9 mouse cellular contexts compared by ENCODE assay signal in genomic region chr11:78497071-78497541, GRCm38 (mm10). TPM values are rescaled to one million over a fixed set of nuclear protein-coding genes. Genes with fewer than 3 reads are reported as not detected.
A peak's percentile ranks its signal among the peaks of the same experiment; 100 is the strongest.
DNase-seq lines count a peak whose midpoint lies in the region; ATAC-seq lines count a peak whose summit lies in the region.
"Had no signal": no experiment of that assay in that cellular context is flagged by ENCODE, and none has a peak within 500 bp of the region (broad histone marks: within the 10 kb centered on the region; RNA-seq: fewer than 3 reads in every experiment).

No protein-coding gene starts in this region.

- WGBS in heart, embryonic 12.5 days, result under 1% methylated on average over 44 of the region's 44 CpGs
- WGBS in embryonic facial prominence, embryonic 15.5 days, result under 1% methylated on average over 44 of the region's 44 CpGs
- WGBS in intestine, embryonic 15.5 days, result under 1% methylated on average over 44 of the region's 44 CpGs
- 2% methylated on average over 44 of the region's 44 CpGs for WGBS in liver, embryonic 15.5 days (ENCODE audit: insufficient replicate concordance)

- DNase-seq in heart, adult 18-20 months, result no peak
- peak; percentile 38 for DNase-seq in ZHBTc4 (ENCODE audit: low read depth, low spot score)
- DNase-seq in right cerebral cortex, postnatal 14 days, result peak; percentile 52

- H3K4me3 ChIP-seq in heart, embryonic 12.5 days, result peak overlapping the region; percentile 57
- peak overlapping the region; percentile 53 for H3K4me3 ChIP-seq in embryonic facial prominence, embryonic 15.5 days (replicated peaks)
- H3K4me3 ChIP-seq in intestine, embryonic 15.5 days (replicated peaks), result peak overlapping the region; percentile 50
- H3K4me3 ChIP-seq in liver, embryonic 15.5 days (replicated peaks), result peak overlapping the region; percentile 47

- no peaks in the 10 kb centered on the region for H3K9me3 ChIP-seq in heart, embryonic 12.5 days (replicated peaks)
- H3K9me3 ChIP-seq in embryonic facial prominence, embryonic 15.5 days (replicated peaks), result no peaks in the 10 kb centered on the region
- H3K9me3 ChIP-seq in intestine, embryonic 15.5 days, result no peaks in the 10 kb centered on the region
- H3K9me3 ChIP-seq in liver, embryonic 15.5 days (replicated peaks), result no peaks in the 10 kb centered on the region

- no peak overlapping the region for H3K27ac ChIP-seq in heart, embryonic 12.5 days (ENCODE audit: poor library complexity, severe bottlenecking)
- 0 out of 2 replicates have a peak overlapping the region, but pooled peaks have one; percentile 44 for H3K27ac ChIP-seq in embryonic facial prominence, embryonic 15.5 days (replicated peaks)
- H3K27ac ChIP-seq in intestine, embryonic 15.5 days, result no peak overlapping the region
- no peak overlapping the region for H3K27ac ChIP-seq in liver, embryonic 15.5 days (replicated peaks)

- ATAC-seq in heart, embryonic 12.5 days (ENCODE audit: insufficient number of reproducible peaks, low FRiP score), result no peak
- ATAC-seq in embryonic facial prominence, embryonic 15.5 days (ENCODE audit: insufficient number of reproducible peaks, low FRiP score, low TSS enrichment, low read depth), result no peak
- peak; percentile 35 for ATAC-seq in intestine, embryonic 15.5 days
- ATAC-seq in liver, embryonic 15.5 days (ENCODE audit: insufficient read depth), result no peak
- ATAC-seq in megakaryocyte progenitor cell, adult 5-6 weeks (replicated peaks; ENCODE audit: poor library complexity), result no peak

- no peaks in the 10 kb centered on the region for H3K36me3 ChIP-seq in heart, embryonic 12.5 days
- no peaks in the 10 kb centered on the region for H3K36me3 ChIP-seq in embryonic facial prominence, embryonic 15.5 days
- H3K36me3 ChIP-seq in intestine, embryonic 15.5 days, result no peaks in the 10 kb centered on the region
- H3K36me3 ChIP-seq in liver, embryonic 15.5 days (replicated peaks), result no peaks in the 10 kb centered on the region

- peak overlapping the region; percentile 35; the same call in 1 of the 2 replicates for H3K9ac ChIP-seq in heart, embryonic 12.5 days
- peak overlapping the region; percentile 2; the same call in 1 of the 2 replicates for H3K9ac ChIP-seq in embryonic facial prominence, embryonic 15.5 days
- H3K9ac ChIP-seq in intestine, embryonic 15.5 days, result peak overlapping the region; percentile 43
- no peak overlapping the region for H3K9ac ChIP-seq in liver, embryonic 15.5 days

- H3K4me2 ChIP-seq in heart, embryonic 12.5 days, result peak overlapping the region; percentile 97
- H3K4me2 ChIP-seq in embryonic facial prominence, embryonic 15.5 days (replicated peaks), result peak overlapping the region; percentile 93
- H3K4me2 ChIP-seq in intestine, embryonic 15.5 days (replicated peaks), result peak overlapping the region; percentile 98
- H3K4me2 ChIP-seq in liver, embryonic 15.5 days, result peak overlapping the region; percentile 69

- H3K4me1 ChIP-seq in heart, embryonic 12.5 days (replicated peaks), result peaks cover 13% of the 10 kb centered on the region
- H3K4me1 ChIP-seq in embryonic facial prominence, embryonic 15.5 days, result peaks cover 18% of the 10 kb centered on the region
- H3K4me1 ChIP-seq in intestine, embryonic 15.5 days (replicated peaks), result peaks cover 10% of the 10 kb centered on the region; the same call in 1 of the 2 replicates
- peaks cover 18% of the 10 kb centered on the region for H3K4me1 ChIP-seq in liver, embryonic 15.5 days (replicated peaks)

- peaks cover 87% of the 10 kb centered on the region for H3K27me3 ChIP-seq in heart, embryonic 12.5 days (replicated peaks)
- peaks cover 58% of the 10 kb centered on the region for H3K27me3 ChIP-seq in embryonic facial prominence, embryonic 15.5 days
- H3K27me3 ChIP-seq in intestine, embryonic 15.5 days (replicated peaks), result peaks cover 23% of the 10 kb centered on the region
- H3K27me3 ChIP-seq in liver, embryonic 15.5 days, result peaks cover 86% of the 10 kb centered on the region

RNA-seq across cellular contexts. Expression of gene Sarm1, which starts 0.4 kb away (rescaled TPM):
- polyA plus RNA-seq in heart, embryonic 12.5 days (2016; fragmentation: Nextera tagmentation; extraction: Ambion mirVana), result 0.31 and 0.40 TPM in 2 replicates
- under 1 TPM; 0.45 to 0.59 TPM for total RNA-seq in heart, adult 18-20 months (2021)
- polyA plus RNA-seq in embryonic facial prominence, embryonic 15.5 days (2015; fragmentation: Nextera tagmentation; extraction: Ambion mirVana), result 2.3 and 2.5 TPM in 2 replicates
- polyA plus RNA-seq in intestine, embryonic 15.5 days (2015; fragmentation: Nextera tagmentation; extraction: Ambion mirVana), result 2.1 and 2.7 TPM in 2 replicates
- 0.17 and 0.20 TPM in 2 replicates for polyA plus RNA-seq in liver, embryonic 15.5 days (2015; fragmentation: Nextera tagmentation; extraction: Ambion mirVana)
- total RNA-seq in megakaryocyte progenitor cell, adult 5-6 weeks (2015), result 0.17 and 0.24 TPM in 2 replicates
- 0.08 TPM in 1 of 2 replicates, not detected in the other for total RNA-seq in megakaryocyte progenitor cell, adult 5-6 weeks (2017)

RNA-seq across cellular contexts. Expression of gene Vtn, which starts 1.8 kb away (rescaled TPM):
- polyA plus RNA-seq in heart, embryonic 12.5 days (2016; fragmentation: Nextera tagmentation; extraction: Ambion mirVana), result 0.45 and 3.6 TPM in 2 replicates
- 10 to 100 TPM; 15.2 to 18.5 TPM for total RNA-seq in heart, adult 18-20 months (2021)
- polyA plus RNA-seq in embryonic facial prominence, embryonic 15.5 days (2015; fragmentation: Nextera tagmentation; extraction: Ambion mirVana), result 2.0 and 4.4 TPM in 2 replicates
- 22.4 and 34.2 TPM in 2 replicates for polyA plus RNA-seq in intestine, embryonic 15.5 days (2015; fragmentation: Nextera tagmentation; extraction: Ambion mirVana)
- 675 and 834 TPM in 2 replicates for polyA plus RNA-seq in liver, embryonic 15.5 days (2015; fragmentation: Nextera tagmentation; extraction: Ambion mirVana)
- not detected in 2 replicates for total RNA-seq in megakaryocyte progenitor cell, adult 5-6 weeks (2015)
- not detected in 2 replicates for total RNA-seq in megakaryocyte progenitor cell, adult 5-6 weeks (2017)

RNA-seq across cellular contexts. Expression of gene Sebox, which starts 6.1 kb away (rescaled TPM):
- not detected in 2 replicates for polyA plus RNA-seq in heart, embryonic 12.5 days (2016; fragmentation: Nextera tagmentation; extraction: Ambion mirVana)
- total RNA-seq in heart, adult 18-20 months (2021), result not detected
- polyA plus RNA-seq in embryonic facial prominence, embryonic 15.5 days (2015; fragmentation: Nextera tagmentation; extraction: Ambion mirVana), result 0.17 TPM in 1 of 2 replicates, not detected in the other
- not detected in 2 replicates for polyA plus RNA-seq in intestine, embryonic 15.5 days (2015; fragmentation: Nextera tagmentation; extraction: Ambion mirVana)
- 0.25 and 0.29 TPM in 2 replicates for polyA plus RNA-seq in liver, embryonic 15.5 days (2015; fragmentation: Nextera tagmentation; extraction: Ambion mirVana)
- total RNA-seq in megakaryocyte progenitor cell, adult 5-6 weeks (2015), result not detected in 2 replicates
- total RNA-seq in megakaryocyte progenitor cell, adult 5-6 weeks (2017), result not detected in 2 replicates
- polyA plus RNA-seq: large intestine, adult 2 months had no signal

RNA-seq across cellular contexts. Expression of gene Tmem199, which starts 14.9 kb away (rescaled TPM):
- 49.6 and 49.9 TPM in 2 replicates for polyA plus RNA-seq in heart, embryonic 12.5 days (2016; fragmentation: Nextera tagmentation; extraction: Ambion mirVana)
- 10 to 100 TPM; 10.4 to 12.2 TPM for total RNA-seq in heart, adult 18-20 months (2021)
- polyA plus RNA-seq in embryonic facial prominence, embryonic 15.5 days (2015; fragmentation: Nextera tagmentation; extraction: Ambion mirVana), result 41.5 and 45.1 TPM in 2 replicates
- polyA plus RNA-seq in intestine, embryonic 15.5 days (2015; fragmentation: Nextera tagmentation; extraction: Ambion mirVana), result 54.1 and 56.9 TPM in 2 replicates
- 20.0 and 20.4 TPM in 2 replicates for polyA plus RNA-seq in liver, embryonic 15.5 days (2015; fragmentation: Nextera tagmentation; extraction: Ambion mirVana)
- 20.9 and 26.7 TPM in 2 replicates for total RNA-seq in megakaryocyte progenitor cell, adult 5-6 weeks (2015)
- total RNA-seq in megakaryocyte progenitor cell, adult 5-6 weeks (2017), result 27.5 and 34.4 TPM in 2 replicates

RNA-seq across cellular contexts. Expression of gene Poldip2, which starts 14.9 kb away (rescaled TPM):
- polyA plus RNA-seq in heart, embryonic 12.5 days (2016; fragmentation: Nextera tagmentation; extraction: Ambion mirVana), result 146 TPM in 2 replicates
- 100 to 1,000 TPM; 150 to 158 TPM for total RNA-seq in heart, adult 18-20 months (2021)
- 167 and 170 TPM in 2 replicates for polyA plus RNA-seq in embryonic facial prominence, embryonic 15.5 days (2015; fragmentation: Nextera tagmentation; extraction: Ambion mirVana)
- 147 and 149 TPM in 2 replicates for polyA plus RNA-seq in intestine, embryonic 15.5 days (2015; fragmentation: Nextera tagmentation; extraction: Ambion mirVana)
- polyA plus RNA-seq in liver, embryonic 15.5 days (2015; fragmentation: Nextera tagmentation; extraction: Ambion mirVana), result 61.4 and 66.3 TPM in 2 replicates
- total RNA-seq in megakaryocyte progenitor cell, adult 5-6 weeks (2015), result 57.5 and 59.2 TPM in 2 replicates
- 59.2 and 77.8 TPM in 2 replicates for total RNA-seq in megakaryocyte progenitor cell, adult 5-6 weeks (2017)

Comparison
In these comparisons a context has a peak if more than half of its experiments do, and no peak if none do; other contexts are left out.
1. DNase-seq: peak in ZHBTc4 (single experiment) and right cerebral cortex, postnatal 14 days (single experiment); none in heart, adult 18-20 months (0 of 2).
2. RNA of gene Vtn, which starts 1.8 kb away (polyA plus RNA-seq): 675 to 834 TPM in liver, embryonic 15.5 days; 22.4 to 34.2 TPM in intestine, embryonic 15.5 days, 2.0 to 4.4 TPM in embryonic facial prominence, embryonic 15.5 days and 0.45 to 3.6 TPM in heart, embryonic 12.5 days; every median in the first group is over 10 times any median in the second.
3. Peak in every context shown above with its lines, with median percentiles within 50 percentile points of each other: H3K4me2 ChIP-seq and H3K4me3 ChIP-seq.